Mouse (Mus musculus): Measurements from ENCODE around the gene Inf2.

Gene Inf2

DNA sequence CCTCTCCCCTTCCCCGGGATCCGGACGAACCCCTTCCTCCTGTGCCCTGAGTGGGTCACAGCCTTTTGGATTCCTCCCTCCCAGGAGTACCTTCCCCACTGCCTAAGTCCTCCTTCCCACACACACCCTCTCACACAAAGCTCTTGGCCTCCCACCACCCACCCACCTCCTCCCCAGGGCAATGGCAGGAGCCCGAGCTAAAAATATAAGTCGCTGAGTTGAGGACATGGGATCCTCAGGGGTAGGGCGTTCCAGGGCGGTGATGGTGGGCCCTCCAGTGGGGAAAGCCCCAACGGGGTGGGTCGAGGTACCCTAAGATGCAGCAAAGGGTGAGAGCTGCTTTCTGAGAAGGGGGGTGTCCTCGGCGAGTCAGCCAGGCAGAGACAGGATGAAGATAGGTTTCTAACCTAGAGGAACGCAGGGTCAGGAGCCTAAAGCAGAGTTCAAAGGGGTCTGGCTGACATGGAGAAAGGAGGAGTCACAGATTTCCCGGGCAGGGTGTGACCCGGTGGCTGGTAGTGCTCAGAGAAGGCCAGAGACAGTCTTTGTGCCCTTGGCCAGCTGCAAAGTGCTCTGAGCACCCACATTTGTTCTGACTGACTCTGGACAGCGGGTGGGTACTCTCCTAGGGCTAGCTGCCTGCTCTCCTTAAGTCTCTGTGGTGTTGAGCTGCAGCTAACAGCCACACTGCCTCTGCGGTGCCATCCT is 31.9 kb downstream of the Inf2 start:
- in situ Hi-C loops (cut with MboI, MseI), result no loop called here

DNA sequence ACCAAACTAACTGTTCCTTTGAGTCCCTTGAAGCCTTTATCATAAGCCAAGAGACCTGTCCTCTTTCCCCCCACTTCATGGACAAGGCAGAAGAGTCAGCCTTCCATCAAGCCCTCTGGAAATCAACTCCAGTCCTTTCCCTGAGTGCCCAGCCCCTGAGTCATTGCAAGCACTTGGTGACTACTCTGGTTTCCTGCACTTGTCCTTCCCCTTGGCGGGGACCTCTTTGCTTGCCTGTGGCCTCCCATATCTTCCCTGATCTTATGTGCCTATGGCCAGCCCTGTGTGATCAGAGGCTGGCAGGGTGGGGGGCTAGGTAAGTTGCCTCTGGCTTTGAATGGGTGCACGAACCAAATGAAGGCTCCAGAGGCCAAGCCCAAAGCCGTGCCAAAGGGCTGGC is 33.3 kb downstream of the Inf2 start:
- in situ Hi-C loops (cut with MboI, MseI), result no loop called here

DNA sequence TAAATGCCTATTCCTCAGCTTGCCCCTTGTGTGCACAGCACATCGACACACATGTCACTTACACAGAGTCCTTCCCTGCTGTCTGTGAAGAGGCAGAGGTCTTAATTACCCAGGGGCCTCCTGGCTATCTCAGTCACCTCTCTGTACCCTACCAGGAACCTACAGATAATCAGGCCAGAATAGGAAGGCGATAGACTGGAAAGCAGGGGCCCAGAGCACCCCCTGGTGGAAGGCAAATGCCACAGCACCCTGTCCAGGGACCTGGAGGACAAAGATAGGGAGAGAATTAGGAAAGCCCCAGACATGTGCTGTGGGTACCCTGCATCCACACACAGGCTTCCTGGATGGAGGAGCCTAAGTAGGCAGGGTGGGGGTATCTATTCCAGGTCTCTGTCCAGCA is 35.2 kb downstream of the Inf2 start:
- in situ Hi-C loops (cut with MboI, MseI), result no loop called here

DNA sequence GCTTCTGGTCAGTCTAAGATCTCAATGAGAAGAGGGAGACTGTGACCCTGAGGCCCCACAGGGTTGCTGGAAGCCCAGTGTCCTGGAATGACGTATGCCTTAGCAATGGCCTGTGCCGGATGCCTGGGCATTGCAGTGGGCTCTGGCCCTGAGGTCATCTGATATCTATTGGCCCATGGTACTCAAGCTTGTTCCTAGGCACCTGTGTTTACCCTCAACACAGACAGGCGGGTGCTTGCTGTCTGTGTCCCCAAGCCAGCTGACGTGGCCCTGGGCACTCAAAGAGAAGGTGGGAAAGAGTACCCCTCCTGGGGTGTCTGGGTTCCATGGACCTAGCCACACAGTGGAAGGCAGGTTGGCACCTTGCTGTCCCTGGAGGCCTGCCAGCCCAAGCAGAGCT is 37.1 kb downstream of the Inf2 start:
- in situ Hi-C loops (cut with MboI, MseI), result no loop called here

DNA sequence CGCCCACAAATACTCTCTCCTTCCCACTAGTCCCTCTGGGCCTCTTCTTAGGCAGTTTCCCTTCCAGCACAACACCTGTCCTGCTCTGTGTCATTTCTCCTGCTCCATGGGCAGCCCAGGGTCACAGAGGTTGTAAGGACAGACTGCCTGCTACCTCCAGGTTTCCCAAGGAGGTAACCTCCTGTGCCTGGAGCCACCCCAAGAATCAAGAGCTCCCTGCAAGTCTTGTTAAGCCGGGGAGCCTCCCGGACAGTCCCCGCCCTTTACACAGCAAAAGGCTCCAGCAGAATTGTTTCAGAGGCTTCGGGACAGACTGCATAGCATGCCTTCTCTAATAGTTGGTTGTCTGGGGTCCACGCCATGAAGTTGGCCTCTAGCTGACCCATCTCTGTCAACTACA is 37.9 kb downstream of the Inf2 start:
- in situ Hi-C loops (cut with MboI, MseI), result no loop called here

DNA sequence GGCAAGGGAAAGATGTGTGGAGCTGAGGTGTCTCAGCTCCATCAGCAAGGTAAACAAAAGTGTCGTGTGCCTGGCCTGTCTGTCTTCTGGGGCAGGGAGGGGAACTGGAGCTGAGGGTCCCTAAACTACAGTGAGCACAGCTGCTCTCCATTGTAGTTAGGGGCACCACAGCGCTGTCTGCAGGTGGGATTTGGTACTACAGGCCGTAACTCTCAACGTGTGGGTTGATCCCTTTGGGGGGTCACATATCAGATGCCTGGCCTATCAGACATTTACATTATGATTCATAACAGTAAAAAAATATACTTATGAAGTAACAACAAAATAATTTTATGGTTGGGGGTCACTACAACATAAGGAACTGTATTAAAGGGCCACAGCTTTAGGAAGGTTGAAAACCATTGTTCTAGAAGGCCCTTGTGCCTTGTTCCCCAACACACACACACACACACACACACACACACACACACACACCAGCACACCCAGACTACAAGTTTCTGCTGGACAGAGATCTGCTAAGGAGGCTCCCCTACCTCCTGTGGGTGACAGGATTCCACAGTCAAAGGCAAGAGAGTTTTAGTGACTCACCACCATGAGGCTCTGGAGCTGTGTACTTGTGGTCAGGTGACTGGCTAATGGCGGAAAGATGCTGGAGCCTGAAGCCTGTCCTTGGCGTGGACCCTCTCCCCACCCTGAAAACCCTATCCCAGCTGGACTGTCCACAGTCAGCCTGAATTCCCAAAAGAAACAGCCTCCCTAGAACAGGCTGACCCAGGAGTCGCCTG is 38.7 kb downstream of the Inf2 start:
- in situ Hi-C loops (cut with MboI, MseI), result no loop called here

DNA sequence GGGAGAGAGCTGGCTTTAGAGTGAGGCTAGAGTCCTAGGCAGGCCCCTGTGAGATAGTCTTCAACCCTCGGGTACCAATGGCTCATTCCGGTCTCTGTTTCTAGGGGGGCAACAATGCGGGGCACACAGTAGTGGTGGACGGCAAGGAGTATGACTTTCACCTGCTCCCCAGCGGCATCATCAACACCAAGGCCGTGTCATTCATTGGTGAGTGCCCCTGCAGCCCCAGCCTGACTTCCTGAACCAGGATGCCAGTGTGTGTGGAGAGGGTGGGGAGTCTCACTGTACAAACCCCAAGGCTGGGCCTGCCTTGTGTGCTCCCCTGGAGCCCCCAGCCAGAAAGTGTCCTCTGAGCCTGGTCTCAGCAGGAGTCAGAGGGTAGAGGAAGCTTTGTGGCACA is 39.6 kb downstream of the Inf2 start:
- in situ Hi-C loops (cut with MboI, MseI), result no loop called here

DNA sequence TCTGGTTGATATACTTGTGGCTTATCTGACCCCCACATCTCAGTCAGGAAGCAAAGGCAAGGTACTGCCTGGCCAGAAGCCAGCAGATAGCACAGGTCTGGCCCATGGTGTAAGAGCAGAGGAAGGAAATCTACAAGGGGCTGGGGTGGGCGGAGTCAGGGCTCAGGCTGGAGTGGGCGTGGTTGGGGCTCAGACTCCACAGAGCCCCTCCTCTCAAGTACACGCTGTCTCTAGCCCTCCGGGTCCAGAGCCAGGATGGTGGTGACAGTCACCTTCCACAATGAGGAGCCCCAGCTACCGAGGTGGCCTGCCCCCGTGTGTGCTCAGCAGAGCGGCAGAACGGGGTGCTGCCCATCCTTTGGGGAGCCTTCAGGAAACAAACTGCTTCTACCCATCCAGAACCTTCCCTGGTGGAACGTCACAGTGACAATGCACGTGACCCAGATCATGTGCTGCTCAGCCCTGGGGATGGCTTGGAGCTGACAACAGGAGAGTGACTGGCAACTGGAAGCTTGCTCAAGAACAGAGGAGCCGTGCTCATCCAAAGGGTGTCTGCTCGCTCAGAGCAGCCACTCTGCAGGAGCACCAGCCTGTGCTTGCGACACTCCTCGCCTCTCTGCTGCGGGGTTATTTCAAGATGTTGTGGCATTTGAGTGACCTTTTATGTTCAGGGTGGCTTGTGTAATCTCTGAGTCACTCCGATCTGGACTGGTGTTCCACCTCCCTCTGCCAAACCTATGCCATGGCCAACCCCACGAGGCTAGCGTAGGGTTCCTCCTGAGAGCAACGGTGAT is 40.5 kb downstream of the Inf2 start:
- in situ Hi-C loops (cut with MboI, MseI), result no loop called here

DNA sequence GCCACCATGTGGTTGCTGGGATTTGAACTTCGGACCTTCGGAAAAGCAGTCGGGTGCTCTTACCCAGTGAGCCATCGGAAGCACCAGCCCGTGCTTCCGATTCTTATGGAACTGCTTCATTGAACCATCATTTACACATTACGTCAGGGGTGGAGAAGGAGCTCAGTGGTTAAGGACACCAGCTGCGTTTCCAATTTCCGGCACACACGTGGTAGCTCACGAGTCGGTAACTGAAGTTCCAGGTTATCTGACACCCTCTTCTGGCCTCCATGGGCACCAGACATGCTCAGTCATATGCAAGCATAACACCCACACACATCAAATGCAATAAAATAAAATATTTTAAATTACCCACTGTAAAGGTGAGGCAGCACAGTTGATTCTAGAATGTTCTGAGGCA is 41.4 kb downstream of the Inf2 start:
- in situ Hi-C loops (cut with MboI, MseI), result no loop called here

DNA sequence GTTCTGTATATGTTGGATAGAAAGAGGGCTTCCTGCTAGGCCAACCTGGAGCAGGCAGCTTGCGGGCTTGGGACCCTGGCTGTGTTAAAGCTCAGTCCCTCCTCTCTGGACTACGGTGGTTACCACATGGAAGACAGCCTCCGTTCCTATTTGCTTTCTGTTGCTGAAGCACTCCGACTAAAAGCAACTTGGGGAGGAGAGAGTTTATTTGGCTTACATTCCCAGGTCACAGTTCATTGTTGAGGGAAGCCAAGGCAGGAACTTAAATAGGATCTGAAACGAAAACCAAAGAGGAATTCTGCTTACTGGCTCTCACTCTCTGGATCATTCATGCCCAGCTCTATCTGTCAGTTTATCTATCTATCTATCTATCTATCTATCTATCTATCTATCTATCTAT is 42.2 kb downstream of the Inf2 start:
- in situ Hi-C loops (cut with MboI, MseI), result no loop called here

DNA sequence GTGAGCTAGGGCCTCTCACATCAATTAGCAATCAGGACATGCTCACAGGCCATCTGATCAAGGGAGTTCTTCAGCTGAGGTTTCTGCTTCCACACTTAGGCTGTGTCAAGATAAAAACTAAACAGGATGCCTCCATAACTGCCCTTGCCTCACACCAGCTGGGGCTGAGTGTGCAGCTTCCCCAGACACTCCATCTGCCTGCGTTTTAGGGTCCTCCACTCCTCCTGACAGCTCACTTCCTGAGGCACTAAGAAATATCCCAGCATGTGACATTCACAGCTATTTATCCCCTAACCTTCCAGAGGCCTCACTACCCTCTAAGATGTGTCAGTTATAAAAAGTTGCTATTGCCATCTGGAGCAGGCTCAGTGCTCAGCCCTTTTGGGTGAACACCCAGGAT is 42.9 kb downstream of the Inf2 start:
- in situ Hi-C loops (cut with MboI, MseI), result no loop called here

DNA sequence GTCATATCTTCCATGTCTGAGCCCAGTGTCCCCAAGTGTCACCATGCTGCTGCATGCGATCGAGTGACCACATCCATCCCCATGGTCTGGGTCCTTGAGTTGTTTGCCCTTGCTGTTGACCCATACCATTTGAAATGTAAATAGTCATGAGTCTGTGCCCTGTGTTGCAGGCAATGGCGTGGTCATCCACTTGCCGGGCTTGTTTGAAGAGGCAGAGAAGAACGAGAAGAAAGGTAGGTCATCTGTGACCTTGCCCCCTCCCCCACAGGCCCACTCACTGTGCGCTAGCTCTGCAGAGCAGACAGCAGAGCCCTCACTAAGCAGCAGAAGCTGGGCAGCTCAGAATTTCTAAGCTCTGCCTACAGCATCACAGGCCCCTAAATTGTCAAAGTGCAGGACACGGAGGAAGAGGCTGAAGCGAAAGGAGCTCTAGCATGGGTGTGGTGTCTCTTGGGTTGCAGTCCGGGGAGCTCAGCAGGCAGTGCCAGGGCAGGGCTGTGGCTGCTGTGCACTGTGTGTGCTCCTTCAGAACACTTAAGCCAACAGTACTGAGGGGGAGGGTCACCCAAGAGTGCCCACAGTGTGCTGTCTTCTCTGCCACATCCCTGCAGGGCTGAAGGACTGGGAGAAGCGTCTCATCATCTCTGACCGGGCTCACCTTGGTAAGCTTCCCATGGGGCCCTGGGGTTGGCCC is 43.6 kb downstream of the Inf2 start:
- in situ Hi-C loops (cut with MboI, MseI), result no loop called here

DNA sequence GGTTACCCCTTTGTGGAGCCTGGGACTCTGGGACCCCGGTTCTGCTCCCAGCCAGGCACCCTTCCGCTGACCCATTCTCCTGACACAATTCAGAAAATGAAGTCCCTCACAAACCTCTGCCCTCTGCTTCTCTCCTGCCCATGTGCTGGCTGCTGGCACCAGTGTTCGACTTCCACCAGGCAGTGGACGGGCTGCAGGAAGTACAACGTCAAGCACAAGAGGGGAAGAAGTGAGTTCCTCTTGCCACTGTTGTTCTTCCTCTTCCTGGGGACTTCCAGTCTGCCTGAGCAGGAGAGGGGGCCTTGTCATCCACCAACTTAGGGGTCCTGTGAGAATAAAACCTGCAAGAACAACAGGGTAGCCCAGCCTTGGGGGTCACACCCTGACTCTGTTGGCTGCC is 44.3 kb downstream of the Inf2 start:
- in situ Hi-C loops (cut with MboI, MseI), result no loop called here

DNA sequence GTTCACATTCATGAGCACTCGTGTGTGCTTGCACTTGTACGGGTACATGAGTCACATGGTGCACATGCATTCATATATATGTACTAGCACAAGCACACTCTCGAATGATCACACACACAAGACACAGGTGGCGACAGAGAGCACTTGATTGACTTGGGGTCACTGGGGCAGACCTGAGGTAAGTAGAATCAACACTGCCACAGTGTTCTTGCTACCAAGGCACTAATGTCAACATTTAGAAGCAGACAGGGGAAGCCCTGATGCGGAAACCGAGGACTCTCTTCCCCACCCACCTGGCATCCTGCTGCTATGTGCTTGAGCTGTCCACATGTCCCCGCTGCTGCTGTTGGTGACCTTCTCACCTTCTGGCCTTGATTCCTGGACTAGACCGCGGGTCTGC is 45.1 kb downstream of the Inf2 start:
- in situ Hi-C loops (cut with MboI, MseI), result no loop called here

DNA sequence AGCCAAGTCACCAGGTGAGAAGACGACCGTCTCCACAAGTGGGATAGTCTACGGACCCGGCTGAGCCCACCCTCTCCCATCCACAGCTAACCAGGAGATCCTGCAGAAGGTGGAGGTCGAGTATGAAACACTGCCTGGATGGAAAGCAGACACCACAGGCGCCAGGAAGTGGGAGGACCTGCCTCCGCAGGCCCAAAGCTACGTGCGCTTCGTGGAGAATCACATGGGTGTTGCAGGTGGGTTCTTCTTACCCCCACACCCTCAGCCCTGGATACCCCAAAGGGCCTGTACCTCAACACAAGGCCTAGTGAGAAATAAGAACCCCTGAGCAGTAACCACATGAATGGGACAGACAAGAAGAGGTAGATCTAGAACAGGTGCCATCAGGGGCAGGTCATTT is 50.9 kb downstream of the Inf2 start:
- in situ Hi-C loops (cut with MboI, MseI), result no loop called here

DNA sequence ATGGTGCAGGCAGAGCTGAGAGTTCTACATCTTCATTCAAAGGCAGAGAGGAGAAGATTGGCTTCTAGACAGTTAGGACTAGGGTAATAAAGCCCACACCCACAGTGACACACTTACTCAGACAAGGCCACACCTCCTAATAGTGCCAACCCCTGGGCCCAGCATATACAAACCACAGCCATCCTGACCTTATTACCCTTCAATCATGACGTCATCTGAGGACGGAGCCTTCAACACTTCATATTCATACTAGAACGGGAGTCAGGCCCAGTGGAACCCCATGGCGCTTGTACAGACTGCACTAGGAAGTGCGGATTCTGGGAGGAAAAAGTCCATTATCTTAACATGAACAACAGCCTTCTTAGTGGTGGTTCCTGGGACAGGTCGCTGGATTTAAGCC is 54.5 kb downstream of the Inf2 start:
- in situ Hi-C loops (cut with MboI, MseI), result no loop called here

DNA sequence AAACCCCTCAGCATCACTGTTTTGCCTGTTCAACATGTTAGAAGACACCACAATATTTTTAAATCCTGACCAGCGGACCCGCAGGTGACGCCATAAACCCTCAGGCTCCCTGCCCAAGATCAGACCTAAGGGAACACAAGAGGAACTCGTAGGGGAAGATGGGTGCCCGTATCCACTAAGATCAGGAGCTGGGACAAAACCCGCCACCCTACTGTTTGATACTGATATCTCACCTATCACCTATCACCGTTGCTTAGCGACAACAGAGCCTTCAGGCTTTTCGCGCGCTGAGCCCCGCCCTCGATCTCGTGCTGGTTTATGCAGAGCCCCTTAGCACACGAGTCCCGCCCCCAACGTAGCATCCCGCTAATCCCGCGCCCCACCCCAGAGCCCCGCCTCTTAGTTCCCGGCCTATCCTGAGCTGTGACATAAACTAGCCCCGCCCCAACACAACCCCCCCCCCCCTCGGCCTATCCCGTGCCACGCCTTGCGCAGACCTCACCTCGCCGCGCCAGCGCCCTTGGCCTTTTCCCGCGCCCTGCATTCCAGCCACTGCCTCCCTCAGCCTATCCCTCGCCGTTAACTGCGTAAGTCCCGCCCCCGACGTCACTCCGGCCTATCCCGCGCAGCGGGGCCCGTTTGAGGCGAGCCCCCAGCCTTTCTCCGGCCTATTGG is 55.7 kb downstream of the Inf2 start, which contains the start of gene Siva1:
TSS of gene Siva1 (plus strand) at position 500 of the 675 bp plus-strand sequence.
- in situ Hi-C loops (cut with MboI, MseI), result no loop called here

DNA sequence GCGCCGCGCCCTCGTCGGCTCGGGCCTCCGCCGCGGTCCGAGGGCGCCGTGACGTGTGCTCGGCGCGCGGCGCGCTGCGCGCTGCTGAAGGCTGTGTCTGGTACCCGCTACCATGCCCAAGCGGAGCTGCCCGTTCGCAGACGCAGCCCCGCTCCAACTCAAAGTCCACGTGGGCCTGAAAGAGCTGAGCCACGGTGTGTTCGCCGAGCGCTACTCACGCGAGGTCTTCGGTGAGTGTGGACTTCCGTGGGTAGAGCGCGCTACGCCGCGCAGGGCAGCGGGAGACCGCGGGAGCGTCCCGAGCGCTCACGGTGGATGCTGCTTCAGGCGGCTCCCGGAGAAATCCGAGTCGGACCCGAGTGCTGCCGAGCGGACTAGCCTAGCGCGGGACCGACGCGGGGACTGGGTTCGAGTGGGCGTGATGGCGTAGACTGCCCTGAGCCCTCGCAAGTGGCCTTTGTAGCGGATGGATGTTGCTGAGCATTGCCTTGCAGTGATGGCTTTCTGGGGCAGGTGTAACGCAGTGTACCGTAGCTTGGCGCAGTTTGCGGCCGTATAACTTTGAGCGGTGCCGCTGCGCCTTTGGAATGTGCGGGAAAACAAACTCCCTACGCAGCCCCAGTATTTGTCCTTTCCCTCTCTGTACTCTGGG is 56.4 kb downstream of the Inf2 start:
- in situ Hi-C loops (cut with MboI, MseI), result no loop called here

DNA sequence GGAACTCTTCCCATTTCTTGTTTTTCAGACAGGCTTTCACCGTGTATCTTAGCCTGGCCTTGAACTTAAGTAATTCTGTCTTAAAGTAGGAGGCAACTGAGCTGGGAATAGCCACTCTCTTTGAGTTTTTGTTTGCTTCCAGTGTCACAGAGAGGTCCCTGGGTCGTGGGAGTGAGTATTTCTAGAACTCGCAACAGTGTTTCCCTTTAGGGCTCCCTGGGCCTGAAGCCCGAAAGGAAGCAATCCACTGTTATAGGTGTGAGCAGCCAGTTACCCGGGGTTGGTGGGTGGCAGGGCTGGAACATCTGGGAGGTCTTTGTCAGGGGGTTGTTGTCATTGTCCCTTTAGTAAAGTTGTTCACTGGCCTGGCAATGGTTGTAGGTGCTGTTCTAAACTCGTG is 57.6 kb downstream of the Inf2 start:
- in situ Hi-C loops (cut with MboI, MseI), result no loop called here

DNA sequence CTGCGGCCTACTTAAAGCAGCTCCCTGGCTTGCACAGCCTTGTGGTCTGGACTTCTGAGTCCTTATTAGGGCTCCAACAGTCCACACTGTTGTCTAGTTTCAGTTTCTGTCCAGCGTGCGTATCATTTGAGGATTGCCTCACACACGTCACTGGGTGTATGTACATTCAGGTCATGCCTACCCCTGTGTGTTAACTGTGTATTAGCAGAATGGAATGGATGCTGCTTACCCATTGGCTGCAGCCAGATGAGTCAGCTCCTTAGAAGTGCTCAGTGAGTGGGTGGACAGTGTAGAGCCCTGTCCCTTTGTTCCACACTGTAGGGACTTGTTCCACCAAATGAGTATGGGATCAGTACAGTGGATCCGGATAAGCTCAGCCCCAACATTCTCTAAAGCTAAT is 59.5 kb downstream of the Inf2 start:
- in situ Hi-C loops (cut with MboI, MseI), result no loop called here
